Mouse (Mus musculus) embryonic fibroblast, embryonic 13.5 days (primary cell): ENCODE results near the gene Serpinb7. TPM values are rescaled to one million over a fixed set of nuclear protein-coding genes. Genes with fewer than 3 reads are reported as not detected.

Source experiments
- H3K27ac ChIP-seq: 2 replicates; pipeline ENCODE4 v1.5.1; 2012; ENCODE audit warnings: low read length, control low read depth, inconsistent platforms; ENCODE audit not compliant: insufficient read depth
- H3K4me1 ChIP-seq: 2 replicates; pipeline ENCODE4 v1.6.1; 2011; ENCODE audit warnings: low read length; ENCODE audit not compliant: control insufficient read depth, insufficient read depth
- H3K4me3 ChIP-seq: 2 replicates; pipeline ENCODE4 v1.5.1; 2011; ENCODE audit warnings: mild to moderate bottlenecking, control low read depth, low read length; ENCODE audit not compliant: insufficient read depth
- CTCF ChIP-seq: IDR thresholded peaks from 2 replicates; pipeline ENCODE4 v1.5.1; 2011; ENCODE audit warnings: mild to moderate bottlenecking, control low read depth, low read length, moderate library complexity, borderline replicate concordance; ENCODE audit not compliant: insufficient read depth
- POLR2A ChIP-seq: IDR thresholded peaks from 2 replicates; pipeline ENCODE4 v1.6.1; 2011; ENCODE audit warnings: low read depth, mild to moderate bottlenecking, control low read depth, low read length, moderate library complexity
- polyA plus RNA-seq: library from polyadenylated mRNA; stranded (reverse); fragments of >200 nt; gene quantifications from 2 replicates; pipeline ENCODE4 v1.2.4, GENCODE M21; 2011; ENCODE audit warnings: low read depth; ENCODE audit not compliant: missing spikeins, insufficient read length

The Serpinb7 gene
- polyA plus RNA-seq, 1 experiment = not detected

DNA sequence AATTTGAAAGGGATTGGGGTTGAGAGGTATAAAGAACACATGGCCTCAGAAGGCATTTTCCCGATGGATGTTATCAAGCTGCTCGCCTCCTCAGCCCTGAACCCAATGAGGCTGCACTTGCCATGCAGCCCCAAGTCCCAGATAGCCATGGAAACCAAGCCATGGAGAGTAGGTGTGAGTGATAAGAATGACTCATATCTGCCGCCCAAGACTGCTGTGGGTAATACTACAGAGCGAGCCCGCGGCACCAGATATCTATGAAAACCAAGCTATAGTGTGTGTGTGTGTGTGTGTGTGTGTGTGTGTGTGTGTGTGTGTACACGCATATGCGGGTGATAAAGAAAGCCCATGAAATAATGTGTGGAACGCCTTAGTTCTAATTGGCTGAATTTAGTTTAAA lies 14.9 kb upstream of the Serpinb7 start:
- H3K4me3 ChIP-seq = no peak overlapping the region
- no peak for TF ChIP-seq POLR2A
- no peak for TF ChIP-seq CTCF
- H3K4me1 ChIP-seq = no peaks in the 10 kb centered on the region
- no peak overlapping the region for H3K27ac ChIP-seq

DNA sequence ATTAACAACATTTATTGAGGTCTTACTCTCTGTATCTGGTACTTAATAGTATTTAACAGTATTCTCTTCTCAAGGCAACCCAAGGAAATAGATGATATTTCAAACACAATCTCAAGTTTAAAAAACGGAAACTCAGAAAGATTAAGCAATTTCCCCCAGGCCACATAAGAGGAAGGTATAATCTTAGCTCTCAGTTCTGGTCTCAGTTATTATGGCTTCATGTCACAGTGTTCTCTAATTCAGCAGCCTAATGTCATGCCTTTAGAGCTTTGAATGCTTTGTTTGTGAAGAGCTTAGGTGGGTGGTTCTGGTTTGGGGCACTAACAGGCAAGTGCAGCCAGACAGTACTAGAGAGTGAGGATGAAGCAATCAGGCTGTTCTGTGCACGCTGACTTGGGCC lies 9.7 kb upstream of the Serpinb7 start:
- TF ChIP-seq CTCF (no peak), POLR2A (no peak)
- no peak overlapping the region for H3K4me3 ChIP-seq
- H3K4me1 ChIP-seq = no peaks in the 10 kb centered on the region

DNA sequence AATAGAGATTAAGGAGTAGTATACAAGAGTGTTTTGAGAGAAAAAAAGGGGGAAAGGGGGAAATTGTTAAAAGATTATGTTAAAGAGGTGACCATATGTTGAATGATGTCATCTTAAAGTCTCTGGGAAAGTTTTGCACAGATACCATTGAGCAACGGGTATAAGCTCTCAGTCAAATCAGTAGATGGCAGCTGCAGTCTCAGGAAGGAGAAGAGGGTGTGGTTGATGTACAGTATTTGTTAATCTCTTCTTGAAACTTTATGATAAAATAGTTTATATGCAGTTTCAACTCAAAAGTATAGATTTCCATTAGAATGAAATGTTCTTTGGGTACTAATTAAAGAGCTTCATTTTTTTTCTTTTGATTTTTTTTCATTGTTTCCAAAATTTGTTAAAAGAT lies 2.0 kb upstream of the Serpinb7 start:
- Histone ChIP-seq H3K4me3 (no peak overlapping the region), H3K27ac (no peak overlapping the region), H3K4me1 (no peaks in the 10 kb centered on the region)
- TF ChIP-seq POLR2A (no peak), CTCF (no peak)

More for the DNA sequence above, 9.7 kb upstream of the Serpinb7 start:
- no peak overlapping the region for H3K27ac ChIP-seq

- Histone ChIP-seq H3K4me1 (no peaks in the 10 kb centered on the region), H3K27ac (no peak overlapping the region), H3K4me3 (no peak overlapping the region)
- TF ChIP-seq CTCF (no peak), POLR2A (no peak)
Measured at GRCm38 (mm10) chr1:107402082-107402481, 2.6 kb downstream of the Serpinb7 start.

DNA sequence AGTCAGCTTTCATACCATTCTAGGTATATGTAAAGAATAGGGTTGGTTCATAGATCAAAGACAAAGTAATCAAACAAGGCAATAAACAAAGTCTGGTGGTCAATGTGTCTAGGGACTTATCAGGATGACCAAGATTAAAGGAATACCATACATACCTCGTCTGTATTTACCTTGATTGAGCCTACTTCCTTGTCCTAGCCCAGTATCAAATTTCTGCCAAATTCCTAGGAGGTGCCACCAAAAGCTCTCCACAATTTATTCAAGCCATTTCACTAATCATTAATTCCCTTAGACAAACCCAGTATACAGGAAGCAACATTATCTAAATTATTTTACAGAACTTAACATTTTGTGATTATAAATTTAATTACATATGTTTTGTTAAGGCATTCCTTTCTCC lies 15.2 kb downstream of the Serpinb7 start:
- Histone ChIP-seq H3K4me1 (no peaks in the 10 kb centered on the region), H3K27ac (no peak overlapping the region), H3K4me3 (no peak overlapping the region)
- TF ChIP-seq CTCF (no peak), POLR2A (no peak)

GRCm38 (mm10) chr1:107422487-107422886 lies 23.0 kb downstream of the Serpinb7 start:
- Histone ChIP-seq H3K27ac (no peak overlapping the region), H3K4me3 (no peak overlapping the region), H3K4me1 (no peaks in the 10 kb centered on the region)
- no peak for TF ChIP-seq CTCF
- no peak for TF ChIP-seq POLR2A

DNA sequence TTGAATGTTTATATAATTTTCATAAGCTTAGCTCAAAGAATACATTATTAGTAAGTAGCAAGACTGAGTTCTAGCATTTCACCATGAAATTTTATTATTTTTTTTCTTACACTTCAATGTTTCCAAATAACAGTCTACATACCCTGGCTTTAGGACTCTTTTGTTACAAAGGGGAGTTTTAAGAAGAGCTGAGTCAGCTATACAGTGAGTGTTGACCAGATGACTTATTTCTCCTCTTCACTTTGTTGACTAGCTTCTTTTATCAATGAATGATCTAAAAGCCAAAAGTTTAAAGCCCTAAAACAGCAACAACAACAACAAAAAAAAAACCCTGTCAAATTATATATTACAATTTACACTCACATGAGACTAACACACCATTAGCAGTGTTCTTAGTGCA lies 31.8 kb downstream of the Serpinb7 start:
- TF ChIP-seq POLR2A (no peak), CTCF (no peak)
- H3K27ac ChIP-seq = no peak overlapping the region
- H3K4me3 ChIP-seq = no peak overlapping the region
- no peaks in the 10 kb centered on the region for H3K4me1 ChIP-seq

DNA sequence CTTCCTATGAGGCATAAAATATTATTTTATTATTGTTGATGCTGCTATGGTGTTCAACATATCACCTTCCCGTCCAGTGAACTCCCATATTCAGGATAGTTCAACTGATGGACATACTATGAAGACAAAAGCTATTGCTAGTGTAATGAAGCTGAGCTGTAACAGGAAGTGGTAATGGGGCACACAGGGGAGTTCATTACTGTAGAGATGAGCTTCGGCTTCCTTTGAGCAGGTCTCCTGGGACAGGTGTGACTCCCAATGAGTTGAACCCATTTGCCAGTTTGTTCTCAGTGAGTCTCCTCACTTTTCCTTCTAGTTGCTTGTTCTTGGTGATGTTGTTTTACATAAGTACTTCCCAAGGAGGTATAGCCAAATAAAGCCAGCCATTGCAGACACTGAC lies 36.1 kb downstream of the Serpinb7 start:
- TF ChIP-seq CTCF (no peak), POLR2A (no peak)
- Histone ChIP-seq H3K27ac (no peak overlapping the region), H3K4me1 (no peaks in the 10 kb centered on the region), H3K4me3 (no peak overlapping the region)

DNA sequence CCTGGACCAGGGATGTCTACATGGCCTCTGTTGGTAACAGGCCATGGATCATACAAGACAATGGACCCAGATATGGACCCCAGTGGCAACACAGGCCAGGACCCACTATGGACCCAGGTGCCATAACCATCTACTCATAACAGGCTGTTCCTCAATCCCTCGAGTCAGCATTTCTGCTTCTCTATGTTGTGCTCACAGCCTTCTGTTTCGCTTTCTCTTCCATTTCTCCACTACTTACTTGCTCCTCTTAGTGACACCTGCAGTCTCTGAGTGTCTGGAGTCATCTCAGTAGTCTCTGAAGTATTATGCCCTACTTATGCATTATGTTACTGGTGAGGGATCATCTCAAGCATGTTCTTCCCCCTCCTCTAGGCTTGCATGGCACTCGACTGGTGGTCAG lies 40.0 kb downstream of the Serpinb7 start:
- Histone ChIP-seq H3K27ac (no peak overlapping the region), H3K4me3 (no peak overlapping the region), H3K4me1 (no peaks in the 10 kb centered on the region)
- TF ChIP-seq CTCF (no peak), POLR2A (no peak)

DNA sequence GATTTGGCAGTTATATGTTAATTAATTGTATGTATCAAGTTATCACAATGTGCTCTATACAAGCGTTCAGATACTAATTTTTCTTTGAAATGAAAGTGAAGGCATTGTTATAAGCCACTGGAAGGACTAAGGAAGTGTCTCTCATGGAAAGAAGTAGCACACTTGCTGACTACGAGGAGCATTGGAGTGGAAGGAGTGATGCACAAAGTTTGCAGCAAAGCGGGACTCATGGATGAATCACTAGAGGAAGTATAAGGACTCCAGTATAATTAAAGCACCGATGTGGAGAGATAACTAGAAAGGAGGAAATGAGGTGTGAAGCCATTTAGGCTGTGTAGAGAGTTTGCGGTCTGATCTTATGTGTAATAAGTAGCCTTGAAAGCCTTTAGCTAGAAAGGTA lies 45.9 kb downstream of the Serpinb7 start:
- no peaks in the 10 kb centered on the region for H3K4me1 ChIP-seq
- H3K4me3 ChIP-seq = no peak overlapping the region
- H3K27ac ChIP-seq = no peak overlapping the region
- TF ChIP-seq CTCF = no peak
- no peak for TF ChIP-seq POLR2A
